Mouse (Mus musculus): ENCODE measurements around the gene Sbf1. TPM values are rescaled to one million over a fixed set of nuclear protein-coding genes. Genes with fewer than 3 reads are reported as not detected.

The Sbf1 gene
- polyA plus RNA-seq, 1 experiment: 222 TPM

DNA sequence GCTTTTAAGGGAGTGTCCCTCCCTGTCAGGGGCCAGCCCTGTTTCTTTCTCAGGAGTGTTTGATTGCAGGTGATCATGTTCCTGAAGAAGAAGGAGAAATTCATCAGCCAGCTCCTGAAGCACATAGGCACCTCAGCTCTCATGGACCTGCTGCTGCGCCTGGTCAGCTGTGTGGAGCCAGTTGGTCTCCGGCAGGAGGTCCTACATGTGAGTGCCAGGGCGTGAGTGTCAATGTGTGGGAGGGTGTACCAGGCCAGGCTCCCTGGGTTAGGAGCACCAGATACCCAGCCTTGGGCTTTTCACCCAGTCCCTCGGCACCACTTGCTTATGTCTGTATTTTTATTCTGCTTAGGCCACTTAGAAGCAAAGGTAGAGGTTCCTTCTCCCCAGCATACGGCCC, 56.1 kb downstream of the Sbf1 start:
- no peak for TF ChIP-seq TCF3 (IDR thresholded peaks at IDR 0.05; ENCODE audit: insufficient read length, low read depth)
- no peak for TF ChIP-seq TCF12 (IDR thresholded peaks at IDR 0.05; ENCODE audit: insufficient read depth, poor library complexity, severe bottlenecking)
- no peak for TF ChIP-seq MYOG (IDR thresholded peaks at IDR 0.05; ENCODE audit: control insufficient read depth in 1 of 3, insufficient read depth in 1 of 3, insufficient read length in 2 of 3, low read depth in 2 of 3)
- no peak for TF ChIP-seq CEBPB (IDR thresholded peaks at IDR 0.05; ENCODE audit: insufficient read depth, poor library complexity, severe bottlenecking)
- no peak for TF ChIP-seq SRF (IDR thresholded peaks at IDR 0.05; ENCODE audit: control insufficient read depth, insufficient read length, low read depth)
- no peak for TF ChIP-seq MYOD1 (IDR thresholded peaks at IDR 0.05; ENCODE audit: control insufficient read depth in 1 of 3, insufficient read length in 2 of 3, low read depth in 2 of 3)
- no peak for TF ChIP-seq USF1 (IDR thresholded peaks at IDR 0.05; ENCODE audit: low read depth)
- Histone ChIP-seq H3K79me2 (ENCODE audit: control insufficient read depth, insufficient read depth) (no peaks in the 10 kb centered on the region), H3K4me3 (no peak overlapping the region), H3ac (ENCODE audit: control insufficient read depth, insufficient read length) (no peak overlapping the region), H3K27me3 (ENCODE audit: control insufficient read depth, insufficient read depth, insufficient read length) (no peaks in the 10 kb centered on the region), H3K4me2 (ENCODE audit: low read depth) (no peak overlapping the region), H3K36me3 (ENCODE audit: control insufficient read depth, insufficient read depth) (no peaks in the 10 kb centered on the region)

DNA sequence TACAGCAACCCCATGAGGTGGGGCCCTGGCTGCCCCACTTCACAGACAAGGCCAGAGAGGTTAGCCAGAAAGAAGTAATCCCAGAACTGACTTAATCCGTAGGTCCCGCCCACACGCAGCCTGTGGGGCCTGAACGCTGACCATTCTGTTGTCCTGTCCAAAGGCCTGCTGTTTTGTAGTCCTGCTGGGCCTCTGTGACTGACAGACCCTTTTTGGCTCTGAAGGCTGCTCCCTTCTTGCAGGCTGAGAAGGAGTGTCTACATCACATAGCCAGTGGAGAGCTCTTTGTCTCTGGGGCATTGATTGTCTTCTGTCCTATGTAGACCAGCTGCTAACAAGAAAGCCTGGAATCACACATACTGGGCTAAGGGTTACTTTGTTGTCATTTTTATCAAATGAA, 59.8 kb downstream of the Sbf1 start:
- no peak overlapping the region for H3K4me2 ChIP-seq (ENCODE audit: low read depth)
- peaks cover 11% of the 10 kb centered on the region for H3K36me3 ChIP-seq (ENCODE audit: control insufficient read depth, insufficient read depth)
- H3K27me3 ChIP-seq (ENCODE audit: control insufficient read depth, insufficient read depth, insufficient read length): no peaks in the 10 kb centered on the region
- no peaks in the 10 kb centered on the region for H3K79me2 ChIP-seq (ENCODE audit: control insufficient read depth, insufficient read depth)
- TF ChIP-seq E2F4 (IDR thresholded peaks at IDR 0.05; ENCODE audit: insufficient read depth) (no peak), POLR2AphosphoS2 (IDR thresholded peaks at IDR 0.05; ENCODE audit: insufficient read length, low read depth) (no peak), TCF12 (IDR thresholded peaks at IDR 0.05; ENCODE audit: insufficient read depth, poor library complexity, severe bottlenecking) (no peak), REST (IDR thresholded peaks at IDR 0.05; ENCODE audit: insufficient read depth, insufficient read length) (no peak), MAX (IDR thresholded peaks at IDR 0.05; ENCODE audit: low read depth) (no peak), CEBPB (IDR thresholded peaks at IDR 0.05; ENCODE audit: insufficient read depth, poor library complexity, severe bottlenecking) (no peak), MYOG (IDR thresholded peaks at IDR 0.05; ENCODE audit: control insufficient read depth in 1 of 3, insufficient read depth in 1 of 3, insufficient read length in 2 of 3, low read depth in 2 of 3) (no peak), MYOD1 (IDR thresholded peaks at IDR 0.05; ENCODE audit: control insufficient read depth in 1 of 3, insufficient read length in 2 of 3, low read depth in 2 of 3) (no peak), POLR2A (IDR thresholded peaks at IDR 0.05; ENCODE audit: insufficient read length, low read depth) (no peak), USF1 (IDR thresholded peaks at IDR 0.05; ENCODE audit: low read depth) (no peak), TCF3 (IDR thresholded peaks at IDR 0.05; ENCODE audit: insufficient read length, low read depth) (no peak), SRF (IDR thresholded peaks at IDR 0.05; ENCODE audit: control insufficient read depth, insufficient read length, low read depth) (no peak)
- H3ac ChIP-seq (ENCODE audit: control insufficient read depth, insufficient read length): no peak overlapping the region
- no peak overlapping the region for H3K4me3 ChIP-seq

GRCm38 (mm10) chr15:89249063-89249462, 66.0 kb downstream of the Sbf1 start:
- H3K4me3 ChIP-seq: no peak overlapping the region
- no peak overlapping the region for H3ac ChIP-seq (ENCODE audit: control insufficient read depth, insufficient read length)
- H3K79me2 ChIP-seq (ENCODE audit: control insufficient read depth, insufficient read depth): no peaks in the 10 kb centered on the region
- TF ChIP-seq CEBPB (IDR thresholded peaks at IDR 0.05; ENCODE audit: insufficient read depth, poor library complexity, severe bottlenecking): no peak
- no peak for TF ChIP-seq POLR2A (IDR thresholded peaks at IDR 0.05; ENCODE audit: insufficient read length, low read depth)
- TF ChIP-seq MYOG (IDR thresholded peaks at IDR 0.05; ENCODE audit: control insufficient read depth in 1 of 3, insufficient read depth in 1 of 3, insufficient read length in 2 of 3, low read depth in 2 of 3): no peak
- TF ChIP-seq USF1 (IDR thresholded peaks at IDR 0.05; ENCODE audit: low read depth): no peak
- no peak for TF ChIP-seq E2F4 (IDR thresholded peaks at IDR 0.05; ENCODE audit: insufficient read depth)
- no peak for TF ChIP-seq TCF3 (IDR thresholded peaks at IDR 0.05; ENCODE audit: insufficient read length, low read depth)
- TF ChIP-seq SRF (IDR thresholded peaks at IDR 0.05; ENCODE audit: control insufficient read depth, insufficient read length, low read depth): no peak
- no peak for TF ChIP-seq MYOD1 (IDR thresholded peaks at IDR 0.05; ENCODE audit: control insufficient read depth in 1 of 3, insufficient read length in 2 of 3, low read depth in 2 of 3)
- TF ChIP-seq TCF12 (IDR thresholded peaks at IDR 0.05; ENCODE audit: insufficient read depth, poor library complexity, severe bottlenecking): no peak
- TF ChIP-seq POLR2AphosphoS2 (IDR thresholded peaks at IDR 0.05; ENCODE audit: insufficient read length, low read depth): no peak
- no peak overlapping the region for H3K4me2 ChIP-seq (ENCODE audit: low read depth)
- no peaks in the 10 kb centered on the region for H3K27me3 ChIP-seq (ENCODE audit: control insufficient read depth, insufficient read depth, insufficient read length)
- peaks cover 11% of the 10 kb centered on the region for H3K36me3 ChIP-seq (ENCODE audit: control insufficient read depth, insufficient read depth)

DNA sequence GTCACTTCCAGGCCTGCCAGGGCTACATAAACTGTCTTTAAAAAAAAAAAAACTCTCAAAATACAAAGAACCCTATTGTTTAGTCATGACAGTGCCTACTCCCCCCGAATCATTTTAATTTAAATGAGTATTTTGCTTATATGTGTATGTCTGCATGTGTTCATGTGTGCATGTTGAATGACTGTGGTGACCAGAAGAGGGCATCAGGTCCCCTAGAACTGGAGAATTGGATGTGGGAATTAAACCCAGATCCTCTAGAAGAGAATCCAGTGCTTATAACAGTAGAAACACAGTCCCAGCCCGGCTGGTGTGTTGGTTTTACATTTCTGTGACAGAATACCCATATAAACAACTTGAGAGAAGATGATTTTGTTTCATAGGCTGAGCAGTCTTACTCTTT, 74.1 kb downstream of the Sbf1 start:
- no peaks in the 10 kb centered on the region for H3K79me2 ChIP-seq (ENCODE audit: control insufficient read depth, insufficient read depth)
- no peaks in the 10 kb centered on the region for H3K27me3 ChIP-seq (ENCODE audit: control insufficient read depth, insufficient read depth, insufficient read length)
- TF ChIP-seq MYOD1 (IDR thresholded peaks at IDR 0.05; ENCODE audit: control insufficient read depth in 1 of 3, insufficient read length in 2 of 3, low read depth in 2 of 3) (no peak), TCF3 (IDR thresholded peaks at IDR 0.05; ENCODE audit: insufficient read length, low read depth) (no peak), TCF12 (IDR thresholded peaks at IDR 0.05; ENCODE audit: insufficient read depth, poor library complexity, severe bottlenecking) (no peak), CEBPB (IDR thresholded peaks at IDR 0.05; ENCODE audit: insufficient read depth, poor library complexity, severe bottlenecking) (no peak), POLR2AphosphoS2 (IDR thresholded peaks at IDR 0.05; ENCODE audit: insufficient read length, low read depth) (no peak), MAX (IDR thresholded peaks at IDR 0.05; ENCODE audit: low read depth) (no peak), SRF (IDR thresholded peaks at IDR 0.05; ENCODE audit: control insufficient read depth, insufficient read length, low read depth) (no peak), USF1 (IDR thresholded peaks at IDR 0.05; ENCODE audit: low read depth) (no peak)
- H3K4me2 ChIP-seq (ENCODE audit: low read depth): no peak overlapping the region
- peaks cover 8% of the 10 kb centered on the region for H3K36me3 ChIP-seq (ENCODE audit: control insufficient read depth, insufficient read depth)
- no peak overlapping the region for H3ac ChIP-seq (ENCODE audit: control insufficient read depth, insufficient read length)
- H3K4me3 ChIP-seq: no peak overlapping the region

DNA sequence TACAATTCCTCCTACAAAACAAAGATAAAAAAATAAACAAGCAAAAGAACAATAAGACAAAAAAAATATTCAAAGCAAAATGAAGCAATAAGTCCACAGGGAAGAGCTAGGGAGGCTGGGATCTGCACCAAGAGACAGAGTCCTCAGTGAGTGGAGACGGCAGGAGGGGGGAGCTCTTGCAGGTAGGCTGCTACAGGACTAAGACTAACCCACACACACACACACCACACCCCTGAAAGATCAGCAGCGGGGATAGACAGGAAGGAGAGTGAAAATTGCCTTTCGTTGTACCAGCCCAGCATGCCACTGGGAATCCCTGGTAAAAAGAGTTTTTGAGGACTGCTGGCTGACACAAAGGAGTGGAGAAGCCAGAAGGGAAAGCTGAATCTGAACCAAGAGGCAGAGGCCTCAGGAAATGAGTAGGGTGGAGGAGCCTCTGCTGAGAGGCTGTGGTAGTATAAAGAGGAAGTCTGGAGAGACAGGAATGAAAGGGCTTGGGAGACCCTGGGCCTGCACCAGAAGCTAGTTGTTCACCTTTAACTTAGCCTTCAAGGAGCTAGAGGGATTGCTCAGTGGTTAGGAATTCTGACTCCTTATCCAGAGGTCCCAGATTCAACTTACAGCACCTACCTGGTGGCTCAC, 75.2 kb downstream of the Sbf1 start:
- Histone ChIP-seq H3K4me3 (no peak overlapping the region), H3K27me3 (ENCODE audit: control insufficient read depth, insufficient read depth, insufficient read length) (no peaks in the 10 kb centered on the region), H3ac (ENCODE audit: control insufficient read depth, insufficient read length) (no peak overlapping the region), H3K4me2 (ENCODE audit: low read depth) (no peak overlapping the region), H3K79me2 (ENCODE audit: control insufficient read depth, insufficient read depth) (no peaks in the 10 kb centered on the region), H3K36me3 (ENCODE audit: control insufficient read depth, insufficient read depth) (peaks cover 8% of the 10 kb centered on the region)
- TF ChIP-seq TCF3 (IDR thresholded peaks at IDR 0.05; ENCODE audit: insufficient read length, low read depth) (no peak), MYOG (IDR thresholded peaks at IDR 0.05; ENCODE audit: control insufficient read depth in 1 of 3, insufficient read depth in 1 of 3, insufficient read length in 2 of 3, low read depth in 2 of 3) (no peak), E2F4 (IDR thresholded peaks at IDR 0.05; ENCODE audit: insufficient read depth) (no peak)

Other genes with a start within 250 kb of the Sbf1 start
- gene Trabd, start 240.2 kb downstream of the Sbf1 start, polyA plus RNA-seq (2012; fragmentation: generic; extraction: Trizol): 68.2 TPM
- 23.8 TPM for gene Selenoo, start 226.2 kb downstream of the Sbf1 start, polyA plus RNA-seq (2012; fragmentation: generic; extraction: Trizol)
- 15.0 TPM for gene Tubgcp6, start 192.2 kb downstream of the Sbf1 start, polyA plus RNA-seq (2012; fragmentation: generic; extraction: Trizol)
- gene Hdac10, start 186.6 kb downstream of the Sbf1 start, polyA plus RNA-seq (2012; fragmentation: generic; extraction: Trizol): 11.7 TPM
- 35.0 TPM for gene Mapk12, start 174.6 kb downstream of the Sbf1 start, polyA plus RNA-seq (2012; fragmentation: generic; extraction: Trizol)
- gene Mapk11, start 165.7 kb downstream of the Sbf1 start, polyA plus RNA-seq (2012; fragmentation: generic; extraction: Trizol): 9.1 TPM
- gene Plxnb2, start 134.5 kb downstream of the Sbf1 start, polyA plus RNA-seq (2012; fragmentation: generic; extraction: Trizol): 278 TPM
- gene Dennd6b, start 118.8 kb downstream of the Sbf1 start, polyA plus RNA-seq (2012; fragmentation: generic; extraction: Trizol): 6.6 TPM
- gene Ppp6r2, start 103.8 kb downstream of the Sbf1 start, polyA plus RNA-seq (2012; fragmentation: generic; extraction: Trizol): 43.6 TPM
- 71.1 TPM for gene Adm2, start 7.4 kb upstream of the Sbf1 start, polyA plus RNA-seq (2012; fragmentation: generic; extraction: Trizol)
- gene Miox, start 19.1 kb upstream of the Sbf1 start, polyA plus RNA-seq (2012; fragmentation: generic; extraction: Trizol): 0.04 TPM
- gene Lmf2, start 40.3 kb upstream of the Sbf1 start, polyA plus RNA-seq (2012; fragmentation: generic; extraction: Trizol): 96.5 TPM
- 182 TPM for gene Ncaph2, start 40.4 kb upstream of the Sbf1 start, polyA plus RNA-seq (2012; fragmentation: generic; extraction: Trizol)
- gene Sco2, start 58.5 kb upstream of the Sbf1 start, polyA plus RNA-seq (2012; fragmentation: generic; extraction: Trizol): 28.0 TPM
- 4.1 TPM for gene Tymp, start 61.7 kb upstream of the Sbf1 start, polyA plus RNA-seq (2012; fragmentation: generic; extraction: Trizol)
- not detected for gene Odf3b, start 64.0 kb upstream of the Sbf1 start, polyA plus RNA-seq (2012; fragmentation: generic; extraction: Trizol)
- gene Klhdc7b, start 69.6 kb upstream of the Sbf1 start, polyA plus RNA-seq (2012; fragmentation: generic; extraction: Trizol): not detected
- gene Syce3, start 95.2 kb upstream of the Sbf1 start, polyA plus RNA-seq (2012; fragmentation: generic; extraction: Trizol): not detected
- 5.9 TPM for gene Cpt1b, start 110.6 kb upstream of the Sbf1 start, polyA plus RNA-seq (2012; fragmentation: generic; extraction: Trizol)
- 0.80 TPM for gene C730034F03Rik, start 114.3 kb upstream of the Sbf1 start, polyA plus RNA-seq (2012; fragmentation: generic; extraction: Trizol)
- 0.11 TPM for gene Gm44502, start 114.4 kb upstream of the Sbf1 start, polyA plus RNA-seq (2012; fragmentation: generic; extraction: Trizol)
- gene Chkb, start 114.6 kb upstream of the Sbf1 start, polyA plus RNA-seq (2012; fragmentation: generic; extraction: Trizol): 35.6 TPM
- gene Mapk8ip2, start 138.6 kb upstream of the Sbf1 start, polyA plus RNA-seq (2012; fragmentation: generic; extraction: Trizol): 0.01 TPM
- 33.2 TPM for gene Arsa, start 162.1 kb upstream of the Sbf1 start, polyA plus RNA-seq (2012; fragmentation: generic; extraction: Trizol)
- gene Shank3, start 184.3 kb upstream of the Sbf1 start, polyA plus RNA-seq (2012; fragmentation: generic; extraction: Trizol): 1.4 TPM